Mouse (Mus musculus) embryonic facial prominence, embryonic 12.5 days (tissue): ENCODE measurements around the gene Cxcr1. TPM values are rescaled to one million over a fixed set of nuclear protein-coding genes. Genes with fewer than 3 reads are reported as not detected.
A peak's percentile ranks its signal among the peaks of the same experiment; 100 is the strongest.

Source experiments
- ATAC-seq: fragments of 200-750 bp; cut with Nextera tagmentation; 2 replicates; pipeline ENCODE4 v1.8.0; 2017; ENCODE audit not compliant: insufficient number of reproducible peaks, insufficient read depth, low FRiP score, low TSS enrichment
- H3K27ac ChIP-seq: fragments of 300-500 bp; sonication (generic); 2 replicates; pipeline ENCODE4 v1.5.1; 2016; ENCODE audit warnings: mild to moderate bottlenecking
- H3K27me3 ChIP-seq: fragments of 300-500 bp; sonication (generic); 2 replicates; pipeline ENCODE4 v1.6.1; 2016; ENCODE audit warnings: mild to moderate bottlenecking, moderate library complexity
- H3K36me3 ChIP-seq: fragments of 300-500 bp; sonication (generic); 2 replicates; pipeline ENCODE4 v1.6.1; 2016; ENCODE audit warnings: mild to moderate bottlenecking
- H3K4me1 ChIP-seq: fragments of 300-500 bp; sonication (generic); 2 replicates; pipeline ENCODE4 v1.6.1; 2016
- H3K4me2 ChIP-seq: fragments of 300-500 bp; sonication (generic); replicated peaks from 2 replicates; pipeline ENCODE4 v1.6.1; 2016; ENCODE audit warnings: mild to moderate bottlenecking, moderate library complexity
- H3K4me3 ChIP-seq: fragments of 300-500 bp; sonication (generic); 2 replicates; pipeline ENCODE4 v1.5.1; 2016; ENCODE audit warnings: mild to moderate bottlenecking
- H3K9ac ChIP-seq: fragments of 300-500 bp; sonication (generic); 2 replicates; pipeline ENCODE4 v1.6.1; 2016; ENCODE audit warnings: mild to moderate bottlenecking, moderate library complexity
- H3K9me3 ChIP-seq: fragments of 300-500 bp; sonication (generic); 2 replicates; pipeline ENCODE4 v1.6.1; 2016; ENCODE audit warnings: mild to moderate bottlenecking, moderate library complexity
- WGBS: fragments of 180-500 bp; shearing (Covaris S2); methylation state at CpG from one replicate; pipeline ENCODE4 v1.1.7; 2016; 5-methylcytosine and 5-hydroxymethylcytosine counted together
- microRNA counts: library from miRNA; unstranded; fragments of <30 nt; microRNA quantifications from one replicate; lab custom pipeline; 2017
- microRNA-seq: library from miRNA; unstranded; fragments of <30 nt; microRNA quantifications from one replicate; pipeline ENCODE4, GENCODE M21; 2017
- polyA plus RNA-seq: library from polyadenylated mRNA; unstranded; fragments of >200 nt; fragmentation: Nextera tagmentation; extraction: Ambion mirVana; gene quantifications from 2 replicates; pipeline ENCODE4 v1.2.1, GENCODE M21; 2016

Gene Cxcr1
- polyA plus RNA-seq, 1 experiment from 2014 or later = not detected

DNA sequence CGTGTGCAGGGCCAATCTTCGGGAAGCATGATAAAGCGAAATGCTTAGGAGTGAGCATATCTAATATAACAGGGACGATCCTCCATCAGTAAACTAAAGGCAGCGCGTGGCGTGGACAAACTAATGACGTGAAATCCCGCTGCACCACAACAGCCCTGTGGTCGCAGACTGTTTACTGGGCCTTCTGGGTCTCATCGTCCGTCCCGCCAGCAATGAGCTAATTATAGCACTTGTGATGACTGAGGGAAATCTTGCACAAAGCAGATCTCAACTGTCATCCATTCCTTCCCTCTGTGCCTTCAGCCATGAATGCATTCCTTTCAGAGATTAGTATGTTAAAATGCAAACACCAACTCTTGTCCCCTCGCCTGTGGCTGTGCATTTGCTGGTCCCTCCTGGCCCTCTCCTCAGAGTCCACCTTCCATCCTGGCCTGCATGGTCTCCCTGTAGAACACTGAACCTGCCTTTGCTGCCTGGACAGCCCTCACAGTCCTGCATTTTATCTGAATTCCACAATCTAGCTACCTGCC, 38.0 kb downstream of the Cxcr1 start:
- Histone ChIP-seq H3K4me1 (peaks cover 4% of the 10 kb centered on the region; the same call in 1 of the 2 replicates), H3K36me3 (no peaks in the 10 kb centered on the region), H3K4me2 (no peak overlapping the region), H3K27me3 (no peaks in the 10 kb centered on the region), H3K4me3 (no peak overlapping the region), H3K9me3 (no peaks in the 10 kb centered on the region), H3K9ac (no peak overlapping the region), H3K27ac (no peak overlapping the region)
- WGBS = 75% methylated on average over 14 of the region's 14 CpGs
- ATAC-seq = no peak

DNA sequence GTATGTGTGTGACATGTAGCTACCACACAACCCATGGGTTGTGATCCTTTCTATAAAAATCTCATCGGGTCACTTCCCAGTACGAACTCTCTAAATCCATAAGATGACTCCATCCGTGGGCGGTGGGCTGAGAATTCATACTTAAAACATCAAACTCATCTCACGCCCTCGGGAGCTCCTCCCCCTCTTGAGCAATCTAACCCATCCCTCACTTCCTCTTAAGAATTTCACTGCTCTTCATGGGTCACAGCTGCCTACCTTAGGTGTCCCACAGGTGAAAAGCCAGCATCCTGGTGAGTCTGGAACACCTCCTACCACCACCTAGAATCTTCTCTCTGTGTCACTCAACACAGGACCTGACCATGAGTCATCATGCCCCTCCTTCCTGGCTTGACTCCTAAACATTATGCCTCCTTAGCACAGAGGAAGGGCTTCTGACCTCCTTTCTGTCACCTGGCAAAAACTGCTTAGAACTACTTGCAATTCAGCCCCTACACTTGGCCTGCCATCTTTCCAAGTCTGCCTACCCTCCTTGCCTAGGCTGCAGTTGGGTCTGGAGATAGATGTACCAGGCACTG, 38.9 kb downstream of the Cxcr1 start:
- Histone ChIP-seq H3K4me2 (no peak overlapping the region), H3K9me3 (no peaks in the 10 kb centered on the region), H3K27ac (no peak overlapping the region), H3K36me3 (no peaks in the 10 kb centered on the region), H3K4me3 (no peak overlapping the region), H3K9ac (no peak overlapping the region), H3K4me1 (peaks cover 4% of the 10 kb centered on the region; the same call in 1 of the 2 replicates), H3K27me3 (no peaks in the 10 kb centered on the region)
- no peak for ATAC-seq
- 87% methylated on average over 6 of the region's 6 CpGs for WGBS

DNA sequence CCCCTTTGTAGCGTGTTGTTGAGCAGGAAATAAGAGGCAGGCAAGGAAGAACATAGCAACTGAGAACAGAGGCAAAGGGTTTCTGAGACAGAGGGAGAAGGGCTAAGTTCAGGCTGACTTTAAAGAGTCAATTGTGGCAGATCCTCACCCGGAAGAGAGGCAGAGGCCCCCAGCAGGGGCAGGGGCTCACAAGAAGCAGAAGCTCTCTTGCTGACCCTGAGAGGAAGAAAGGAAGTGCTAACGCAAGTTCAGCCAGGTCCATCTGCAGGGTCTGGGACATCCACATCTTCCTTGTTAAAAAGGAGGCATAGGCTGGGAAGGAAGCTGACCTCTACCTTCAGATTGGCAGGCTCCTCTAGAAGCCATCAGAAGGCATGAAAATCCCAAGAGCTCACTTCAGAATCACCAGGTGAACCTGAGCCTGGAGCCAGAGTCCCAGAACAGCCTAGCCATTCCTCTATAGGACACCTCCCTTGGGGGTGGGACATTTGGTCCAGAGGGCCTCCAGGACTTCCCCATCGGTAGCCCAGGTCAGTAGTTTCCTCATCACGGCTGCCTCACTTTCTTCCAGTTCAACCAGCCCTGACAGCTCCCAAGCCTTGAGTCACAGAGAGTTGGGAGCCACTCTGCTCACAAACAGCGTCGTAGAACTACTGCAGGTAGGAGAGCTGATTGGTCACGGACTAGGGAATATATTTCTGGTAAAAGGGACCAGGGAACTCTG, 40.8 kb downstream of the Cxcr1 start, which contains the start of gene Cxcr2:
Gene Cxcr2 (plus strand): TSS at position 529 of the 724 bp plus-strand sequence.
- no peak within 1 kb of the TSS for H3K4me2 ChIP-seq
- no peak within 1 kb of the TSS for H3K9ac ChIP-seq
- H3K4me1 ChIP-seq = peaks cover 4% of the 10 kb centered on the region; the same call in 1 of the 2 replicates
- WGBS = 69% methylated on average over 8 of the region's 8 CpGs
- ATAC-seq = no peak
- H3K9me3 ChIP-seq = no peaks in the 10 kb centered on the region
- no peak within 1 kb of the TSS for H3K4me3 ChIP-seq
- no peak within 1 kb of the TSS for H3K27ac ChIP-seq
- no peaks in the 10 kb centered on the region for H3K27me3 ChIP-seq
- no peaks in the 10 kb centered on the region for H3K36me3 ChIP-seq

DNA sequence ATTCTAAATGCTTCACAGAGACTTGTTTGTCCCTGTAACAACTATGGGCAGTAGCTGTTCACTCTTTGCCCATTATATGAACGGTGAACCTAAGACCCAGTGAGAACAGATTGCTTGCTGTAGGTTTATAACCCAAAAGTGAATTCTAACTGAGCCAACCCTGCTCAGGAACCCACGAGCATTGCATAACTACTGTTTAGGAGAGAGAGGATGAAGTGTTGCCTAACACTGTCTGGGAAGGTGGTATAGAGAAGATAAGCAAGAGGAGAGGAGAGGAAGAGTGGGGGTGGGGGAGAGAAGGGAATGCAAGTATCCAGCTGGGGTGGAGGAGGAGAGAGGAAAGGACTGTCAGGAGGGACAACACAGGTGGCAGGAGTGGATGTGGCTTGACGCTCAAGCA, 43.3 kb downstream of the Cxcr1 start:
- ATAC-seq = no peak
- H3K4me2 ChIP-seq = no peak overlapping the region
- WGBS = 71% methylated on average over 3 of the region's 3 CpGs
- H3K9ac ChIP-seq = no peak overlapping the region
- H3K4me1 ChIP-seq = peaks cover 4% of the 10 kb centered on the region; the same call in 1 of the 2 replicates
- H3K9me3 ChIP-seq = no peaks in the 10 kb centered on the region
- no peaks in the 10 kb centered on the region for H3K27me3 ChIP-seq
- H3K36me3 ChIP-seq = no peaks in the 10 kb centered on the region
- no peak overlapping the region for H3K27ac ChIP-seq
- H3K4me3 ChIP-seq = no peak overlapping the region

DNA sequence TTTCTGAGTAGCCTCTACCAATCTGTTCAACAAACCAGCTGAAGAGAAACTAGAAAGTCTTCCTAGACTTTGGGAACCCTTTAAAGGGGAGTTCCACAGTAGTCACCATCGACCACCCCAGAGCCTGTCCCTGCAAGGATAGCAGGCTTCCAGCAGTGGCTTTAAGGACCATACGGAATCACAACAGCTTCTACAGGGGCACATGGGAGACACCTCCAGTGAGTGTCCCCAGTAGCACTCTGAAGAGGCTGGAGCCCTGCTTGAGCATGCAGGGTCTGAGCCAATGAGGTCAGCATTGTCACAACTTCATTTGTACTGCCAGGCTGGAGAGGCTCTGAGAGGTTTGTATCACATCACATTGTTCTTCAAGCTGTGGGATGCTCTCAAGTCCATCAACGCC, 44.3 kb downstream of the Cxcr1 start:
- 77% methylated on average over 3 of the region's 3 CpGs for WGBS

DNA sequence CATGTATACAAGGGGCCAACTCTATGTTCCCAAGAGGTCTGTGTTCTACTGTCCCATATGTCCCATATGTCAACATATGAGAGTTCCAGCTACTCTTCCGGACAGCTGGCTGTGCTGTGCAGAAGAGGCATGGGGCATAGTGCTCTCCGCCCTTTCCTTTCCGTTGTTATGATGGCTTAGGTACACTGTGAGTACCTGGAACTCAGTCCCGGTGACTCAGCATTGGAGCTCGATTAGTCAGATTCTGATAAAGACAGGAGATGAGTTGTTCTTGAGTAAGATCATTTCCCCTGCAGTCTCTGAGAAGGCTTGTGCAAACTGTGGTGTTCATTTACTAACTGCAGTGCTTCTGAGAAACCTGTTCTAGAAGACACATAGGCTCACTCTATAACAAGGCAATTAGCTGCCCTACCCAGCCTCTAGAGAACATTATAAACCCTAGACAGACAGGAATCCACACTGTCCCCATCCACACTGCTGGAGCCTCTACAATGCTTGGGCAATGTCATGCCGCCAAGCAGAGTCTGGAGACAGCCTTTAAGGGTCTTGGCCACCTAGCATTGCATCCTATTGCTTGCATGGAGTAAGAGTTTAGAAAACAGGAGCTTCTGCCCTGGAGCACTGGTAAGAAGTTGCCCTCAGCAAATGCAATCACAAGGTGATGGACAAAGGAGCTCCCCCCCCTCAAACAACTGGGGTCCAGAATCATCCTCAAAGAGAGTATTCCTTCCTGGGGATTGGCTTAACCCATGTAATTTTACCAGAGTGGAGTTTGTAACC, 45.1 kb downstream of the Cxcr1 start:
- Histone ChIP-seq H3K36me3 (no peaks in the 10 kb centered on the region), H3K4me3 (no peak overlapping the region), H3K4me2 (no peak overlapping the region), H3K9ac (no peak overlapping the region), H3K9me3 (no peaks in the 10 kb centered on the region), H3K27me3 (no peaks in the 10 kb centered on the region), H3K4me1 (peaks cover 4% of the 10 kb centered on the region; the same call in 1 of the 2 replicates), H3K27ac (no peak overlapping the region)
- no peak for ATAC-seq
- 91% methylated on average over 6 of the region's 6 CpGs for WGBS

More for the DNA sequence above, 44.3 kb downstream of the Cxcr1 start:
- Histone ChIP-seq H3K4me3 (no peak overlapping the region), H3K27ac (no peak overlapping the region), H3K9me3 (no peaks in the 10 kb centered on the region), H3K27me3 (no peaks in the 10 kb centered on the region), H3K36me3 (no peaks in the 10 kb centered on the region), H3K9ac (no peak overlapping the region), H3K4me2 (no peak overlapping the region), H3K4me1 (peaks cover 4% of the 10 kb centered on the region; the same call in 1 of the 2 replicates)
- ATAC-seq = no peak

MicroRNAs within 50 kb of the gene (microRNA counts, 519-probe panel; counts per million panel counts)
- 460 counts per million, percentile 65 among the panel's probes with 10 or more counts for microRNA mmu-miR-1928 (lab: Ali Mortazavi, UCI)

Small RNA genes lying within 50 kb of the gene (microRNA-seq; reads per million reads assigned to microRNA genes)
- not detected for gene Mir1928

Other genes starting within 250 kb of the Cxcr1 start
- gene Tns1, start 70.2 kb downstream of the Cxcr1 start, polyA plus RNA-seq = 38.8 and 39.4 TPM in 2 replicates
- 0.22 and 0.26 TPM in 2 replicates for gene Rufy4, start 69.1 kb downstream of the Cxcr1 start, polyA plus RNA-seq
- gene Cxcr2, start 40.6 kb downstream of the Cxcr1 start, polyA plus RNA-seq = 0.08 and 0.10 TPM in 2 replicates
- gene Arpc2, start 41.5 kb upstream of the Cxcr1 start, polyA plus RNA-seq = 378 and 381 TPM in 2 replicates
- not detected in 2 replicates for gene Gpbar1, start 83.9 kb upstream of the Cxcr1 start, polyA plus RNA-seq
- gene Aamp, start 90.1 kb upstream of the Cxcr1 start, polyA plus RNA-seq = 211 and 213 TPM in 2 replicates
- 106 TPM in 2 replicates for gene Pnkd, start 90.3 kb upstream of the Cxcr1 start, polyA plus RNA-seq
- gene Tmbim1, start 111.0 kb upstream of the Cxcr1 start, polyA plus RNA-seq = 18.4 and 20.1 TPM in 2 replicates
- 0.93 and 0.98 TPM in 2 replicates for gene Catip, start 167.5 kb upstream of the Cxcr1 start, polyA plus RNA-seq
- gene Slc11a1, start 180.6 kb upstream of the Cxcr1 start, polyA plus RNA-seq = 4.1 and 5.0 TPM in 2 replicates
- gene Ctdsp1, start 196.9 kb upstream of the Cxcr1 start, polyA plus RNA-seq = 75.7 and 78.9 TPM in 2 replicates
- gene Vil1, start 214.7 kb upstream of the Cxcr1 start, polyA plus RNA-seq = 0.23 and 0.24 TPM in 2 replicates